Mouse (Mus musculus) spleen, embryonic (tissue): ENCODE results near the gene Gart.

ENCODE experiments used
- CTCF ChIA-PET: fragments of 350-600 bp; sonication (Branson Sonifier 250); formaldehyde crosslinking; loops from one replicate; lab custom pipeline; 2022; lab: Charles Lee

Gene Gart

DNA sequence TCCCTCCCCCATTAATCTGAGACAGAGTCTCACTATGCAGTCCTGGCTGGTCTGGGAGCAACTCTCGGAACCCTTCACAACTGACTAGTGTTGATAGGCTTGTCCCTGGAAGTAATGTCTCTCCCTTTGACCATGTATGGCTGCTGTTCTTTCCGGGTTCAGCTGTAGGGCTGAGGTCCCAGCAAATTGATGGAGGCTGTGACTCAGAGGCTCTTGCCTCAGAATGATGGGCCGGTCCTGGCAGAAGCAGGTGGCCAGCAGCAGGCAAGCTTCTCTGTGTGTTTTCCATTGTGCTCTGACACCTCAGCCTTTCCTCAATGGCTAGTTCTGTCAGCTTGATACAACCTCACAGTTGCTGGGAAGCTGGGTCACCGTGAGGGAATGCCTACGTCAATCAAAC lies 34.2 kb downstream of the Gart start:
- CTCF ChIA-PET = no interaction called here

- CTCF ChIA-PET = no interaction called here
Measured at GRCm38 (mm10) chr16:91611248-91611647, 35.5 kb downstream of the Gart start.

DNA sequence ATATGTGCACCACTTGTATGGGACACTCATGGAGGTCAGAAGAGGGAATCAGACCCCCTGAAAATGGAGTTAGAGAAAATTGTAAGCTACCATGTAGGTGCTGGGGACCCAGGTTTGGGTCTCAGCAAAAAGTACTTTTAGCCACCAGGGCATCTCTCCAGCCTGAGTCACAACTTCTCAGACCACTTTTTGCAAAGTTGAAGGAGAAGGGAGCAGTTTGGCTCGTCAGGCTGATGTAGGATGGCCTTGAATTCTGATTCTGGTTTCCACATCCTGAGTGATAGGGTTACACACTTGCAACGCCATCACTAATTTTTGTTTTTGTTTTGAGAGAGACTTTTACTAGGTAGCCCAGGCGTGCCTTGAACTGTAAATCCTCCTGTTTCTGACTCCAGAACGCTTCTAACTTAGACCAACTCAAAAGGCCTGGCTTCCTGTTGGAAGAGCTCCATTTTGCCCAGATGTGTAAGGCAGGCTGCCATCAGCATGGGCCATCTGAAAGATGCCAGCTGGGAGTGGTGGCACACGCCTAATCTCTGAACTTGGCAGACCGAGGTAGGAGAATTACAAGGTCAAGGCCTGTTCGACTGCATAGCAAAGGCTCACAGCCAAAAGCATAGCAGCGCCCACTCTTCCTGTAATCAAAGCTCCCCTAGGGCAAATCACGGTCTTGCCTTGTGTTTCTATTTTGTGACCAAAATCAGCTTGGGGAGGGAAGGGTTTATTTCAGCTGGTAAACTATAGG lies 37.1 kb downstream of the Gart start:
- CTCF ChIA-PET = no interaction called here

DNA sequence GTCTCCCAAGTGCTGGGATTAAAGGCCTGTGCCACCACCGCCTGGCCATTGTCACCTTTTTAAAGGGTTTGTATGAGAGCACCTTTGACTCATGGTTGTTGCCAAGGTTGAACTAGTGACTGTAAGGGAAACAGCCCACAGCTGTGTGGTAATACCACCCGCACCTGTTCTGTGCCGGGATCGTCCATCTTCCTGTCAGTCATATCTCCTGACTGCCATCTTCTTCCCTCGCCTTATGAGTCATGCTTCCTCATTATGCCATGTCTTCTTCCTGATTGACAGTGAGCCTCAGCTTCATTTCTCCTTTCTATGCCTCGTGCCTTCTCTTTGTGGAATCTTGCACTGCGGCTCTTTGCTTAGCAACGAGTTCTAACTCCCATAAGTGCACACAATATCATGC lies 39.8 kb downstream of the Gart start:
- CTCF ChIA-PET = no interaction called here

- CTCF ChIA-PET = no interaction called here
Measured at GRCm38 (mm10) chr16:91605156-91605555, 41.6 kb downstream of the Gart start.

DNA sequence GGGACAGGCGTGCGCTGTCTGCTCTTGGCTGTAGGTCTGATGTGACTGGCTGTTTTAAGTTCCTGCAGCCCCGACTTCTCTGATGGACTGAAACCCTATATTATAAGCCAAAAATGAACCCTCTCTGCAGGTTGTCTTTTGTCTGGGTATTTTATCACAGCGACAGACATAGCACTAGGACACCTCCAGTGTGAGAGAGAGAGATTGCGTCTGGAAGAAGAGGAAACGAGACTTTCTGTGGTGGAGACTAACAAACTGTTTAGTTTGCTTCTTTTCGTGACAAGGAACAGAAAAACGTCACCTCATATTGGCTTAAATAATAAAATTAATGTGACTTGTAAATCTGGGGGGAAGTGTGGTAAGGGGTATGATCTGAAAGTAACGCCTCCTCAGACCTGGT lies 45.1 kb downstream of the Gart start:
- CTCF ChIA-PET = no interaction called here

DNA sequence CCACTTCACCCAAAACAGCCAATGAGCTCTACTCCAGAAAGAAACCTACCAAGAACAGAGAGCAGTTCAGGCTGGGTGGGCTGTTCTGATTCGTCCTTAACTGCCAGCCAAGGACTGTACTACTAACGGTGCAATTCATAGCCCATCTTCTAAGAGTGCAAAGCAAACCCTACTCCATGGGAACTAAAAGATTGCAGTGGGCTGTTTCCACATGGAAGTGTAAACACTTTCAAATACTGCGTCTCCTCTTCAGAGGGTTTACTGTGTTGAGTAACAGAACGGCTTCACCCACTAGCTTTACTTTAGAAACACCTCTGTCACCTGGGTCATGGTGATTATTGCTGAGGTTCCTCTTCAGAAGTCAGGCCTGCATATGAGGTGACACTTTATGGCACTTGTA lies 45.7 kb downstream of the Gart start:
- CTCF ChIA-PET = no interaction called here

GRCm38 (mm10) chr16:91599242-91599641 lies 47.5 kb downstream of the Gart start:
- CTCF ChIA-PET = no interaction called here

DNA sequence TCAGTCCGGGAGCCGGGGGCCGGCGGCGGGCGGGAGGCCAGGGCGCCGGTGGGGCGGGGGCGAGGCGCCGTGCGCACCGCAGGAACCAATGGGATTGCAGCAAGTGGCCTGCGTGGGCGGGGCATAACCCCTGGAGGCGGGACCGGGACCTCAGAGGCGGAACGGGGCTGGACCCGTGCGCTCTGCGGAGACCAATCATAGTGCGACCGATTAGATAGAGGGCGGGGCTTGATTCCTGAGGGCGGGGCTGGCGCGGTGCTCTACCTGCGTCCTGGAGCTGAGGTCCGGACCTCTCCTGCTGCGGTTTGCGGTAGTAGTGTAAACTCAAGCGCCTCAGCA lies 49.1 kb downstream of the Gart start, which contains the start of gene Tmem50b:
Gene Tmem50b (minus strand): TSS at position 129 of the 339 bp plus-strand sequence.
- CTCF ChIA-PET = no interaction called here

DNA sequence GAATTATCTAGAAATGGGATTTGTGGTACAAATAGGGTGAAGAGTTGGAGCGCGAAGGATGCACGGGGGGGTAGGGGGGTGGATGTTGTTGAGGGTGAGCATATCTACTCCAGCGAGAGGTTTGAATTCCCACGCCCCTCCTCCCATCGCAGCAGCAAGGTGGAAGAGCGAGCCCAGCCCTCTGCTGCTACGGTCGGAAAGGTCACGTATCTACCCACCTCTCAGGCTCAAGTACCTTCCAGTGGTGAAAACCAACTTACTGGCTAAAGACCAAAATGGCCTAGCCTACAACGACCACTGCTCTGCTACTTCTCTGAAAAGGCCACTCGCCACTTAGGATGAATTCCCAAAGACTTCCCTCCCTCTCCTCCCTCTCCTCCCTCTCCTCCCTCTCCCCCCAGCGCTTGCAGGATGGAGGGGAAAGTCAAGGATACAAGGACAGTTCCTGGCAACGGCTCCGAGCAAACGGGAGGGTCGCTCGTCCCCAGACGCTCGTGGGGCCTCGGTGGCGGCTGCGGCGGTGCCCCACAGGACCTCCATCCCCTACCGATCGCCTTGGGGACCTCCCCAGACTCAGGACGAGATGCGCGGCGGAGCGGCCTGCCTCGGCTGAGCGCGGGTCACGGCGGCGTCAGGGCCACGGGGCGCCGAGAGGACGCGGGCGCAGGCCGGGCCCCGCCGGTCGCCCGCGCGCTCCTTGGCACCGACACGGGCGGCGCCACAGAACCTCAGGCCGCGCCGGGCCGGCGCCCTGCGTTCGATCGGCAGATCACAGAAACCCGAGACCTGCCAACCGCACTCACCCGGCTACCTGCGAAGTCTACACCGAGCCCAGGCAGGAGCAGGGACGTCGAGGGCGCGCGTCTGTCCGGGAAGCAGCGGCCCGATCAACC lies 49.7 kb downstream of the Gart start:
- CTCF ChIA-PET = no interaction called here

DNA sequence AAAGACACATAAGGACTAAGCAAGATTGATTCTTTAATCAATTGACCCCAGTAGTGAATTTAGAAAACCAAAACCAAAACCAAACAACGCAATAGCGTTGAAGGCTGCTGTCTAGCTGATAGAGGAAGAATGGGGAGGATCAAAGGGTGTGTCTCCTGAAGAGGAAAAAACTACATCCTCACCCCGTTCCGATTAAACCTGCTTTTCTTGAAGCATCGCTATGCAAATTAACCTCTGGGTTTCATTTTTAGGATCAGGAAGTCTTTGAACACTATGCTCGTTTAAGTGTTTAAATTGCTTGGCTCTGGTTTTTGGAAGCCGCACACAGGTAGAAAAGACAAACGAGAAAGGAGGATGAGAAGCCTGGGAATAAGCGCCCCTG lies 50.4 kb downstream of the Gart start:
- CTCF ChIA-PET = no interaction called here

- CTCF ChIA-PET = no interaction called here
Measured at GRCm38 (mm10) chr16:91595076-91595475, 51.7 kb downstream of the Gart start.

DNA sequence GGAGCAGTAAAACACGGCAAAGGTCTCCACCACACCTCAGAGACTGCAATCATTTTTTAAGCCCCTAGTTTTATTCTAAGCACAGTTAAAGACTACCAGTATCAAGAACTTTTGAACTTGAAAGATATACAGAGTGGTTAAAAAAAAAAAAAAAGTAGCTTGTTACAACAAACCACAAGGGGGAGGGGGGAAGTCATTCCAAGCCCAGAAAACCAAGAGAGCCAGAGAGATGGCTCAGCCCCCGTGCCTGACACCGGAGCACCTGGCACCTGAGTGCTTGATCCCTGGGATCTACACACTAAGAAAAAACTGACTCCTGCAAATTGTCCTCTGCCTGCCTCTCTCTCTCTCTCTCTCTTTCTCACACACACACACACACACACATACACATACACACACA lies 53.5 kb downstream of the Gart start:
- CTCF ChIA-PET = no interaction called here

DNA sequence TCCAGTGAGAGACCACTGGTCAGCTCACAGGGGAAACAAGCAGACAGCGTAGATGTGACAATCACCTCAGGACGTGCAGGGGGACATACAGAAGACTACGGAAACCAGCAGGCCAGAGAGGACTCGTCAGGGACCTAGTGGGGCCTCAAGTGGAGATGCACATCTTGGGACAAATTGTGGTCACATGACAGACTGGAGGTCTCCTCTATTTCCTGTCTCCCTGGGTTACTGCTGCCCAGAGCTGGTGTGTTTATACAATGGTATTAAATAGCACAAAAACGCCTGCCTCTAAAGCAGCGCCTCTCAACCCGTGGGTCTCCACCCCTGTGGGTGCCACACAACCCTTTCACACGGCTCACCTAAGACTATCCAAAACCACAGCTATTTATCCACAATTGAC lies 54.6 kb downstream of the Gart start:
- CTCF ChIA-PET = no interaction called here

- CTCF ChIA-PET = no interaction called here
Measured at GRCm38 (mm10) chr16:91588703-91589102, 58.0 kb downstream of the Gart start.

GRCm38 (mm10) chr16:91587730-91588453 lies 58.9 kb downstream of the Gart start:
- CTCF ChIA-PET = interaction anchor here (0.6 kb wide), 1 partner anchor 42 kb away, joined by 3 read pairs; no protein-coding TSS in a partner anchor

DNA sequence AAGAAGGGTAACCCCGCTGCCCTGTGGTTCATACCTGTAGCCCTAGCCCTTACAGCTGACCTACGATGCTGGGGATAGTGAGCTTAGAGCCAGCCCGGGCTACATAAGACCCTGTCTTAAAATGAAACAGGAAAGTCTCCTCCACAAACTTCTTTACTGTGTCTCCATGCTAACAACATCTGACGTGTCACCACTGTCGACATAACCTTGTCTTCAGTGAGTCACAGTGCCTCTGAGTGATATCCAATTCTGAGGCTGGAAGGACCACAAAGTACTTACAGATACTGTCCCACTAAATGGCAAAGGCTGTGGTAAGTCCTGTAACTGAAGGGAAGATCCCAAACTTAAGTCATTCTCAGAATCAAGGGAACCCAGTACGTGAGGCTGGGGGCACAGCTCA lies 60.5 kb downstream of the Gart start:
- CTCF ChIA-PET = interaction anchor here (0.6 kb wide), 1 partner anchor 59 kb away, joined by 9 read pairs; no protein-coding TSS in a partner anchor

GRCm38 (mm10) chr16:91585617-91586016 lies 61.1 kb downstream of the Gart start:
- CTCF ChIA-PET = no interaction called here

- CTCF ChIA-PET = no interaction called here
Measured at GRCm38 (mm10) chr16:91582307-91582706, 64.4 kb downstream of the Gart start.

DNA sequence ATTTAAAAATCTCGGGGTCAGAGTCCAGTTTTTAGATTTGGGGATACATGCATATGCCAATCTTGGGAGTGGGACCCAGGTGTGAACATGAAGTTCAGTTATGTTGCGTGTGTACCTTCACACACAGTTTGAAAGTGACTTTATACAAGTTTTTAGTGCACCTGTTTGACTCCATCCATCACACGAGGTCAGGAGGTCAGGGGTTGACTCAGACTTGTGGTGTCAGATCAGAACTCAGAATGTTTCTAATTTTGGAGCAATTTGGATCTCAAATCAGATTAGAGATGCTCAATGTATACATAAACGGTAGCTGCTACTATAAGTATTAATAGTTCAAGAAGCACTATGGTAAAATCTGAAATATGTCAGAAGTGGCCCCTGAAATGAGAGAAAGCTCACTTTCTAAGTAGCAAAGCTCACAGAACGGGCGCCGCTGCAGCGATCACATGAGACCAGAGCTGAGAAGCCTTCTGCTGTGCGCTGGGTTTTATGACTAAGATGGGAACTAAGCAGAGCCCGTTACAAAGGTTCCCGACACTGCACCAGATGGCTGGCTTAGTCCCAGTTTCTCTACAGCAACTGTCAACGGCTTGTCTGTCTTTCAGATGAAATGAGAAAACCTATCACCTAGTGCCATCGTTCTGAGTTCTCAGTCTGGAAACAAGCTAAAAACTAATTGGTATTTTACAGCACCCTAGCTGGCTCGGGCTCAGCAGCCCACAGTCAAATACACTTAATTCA lies 67.6 kb downstream of the Gart start:
- CTCF ChIA-PET = no interaction called here

DNA sequence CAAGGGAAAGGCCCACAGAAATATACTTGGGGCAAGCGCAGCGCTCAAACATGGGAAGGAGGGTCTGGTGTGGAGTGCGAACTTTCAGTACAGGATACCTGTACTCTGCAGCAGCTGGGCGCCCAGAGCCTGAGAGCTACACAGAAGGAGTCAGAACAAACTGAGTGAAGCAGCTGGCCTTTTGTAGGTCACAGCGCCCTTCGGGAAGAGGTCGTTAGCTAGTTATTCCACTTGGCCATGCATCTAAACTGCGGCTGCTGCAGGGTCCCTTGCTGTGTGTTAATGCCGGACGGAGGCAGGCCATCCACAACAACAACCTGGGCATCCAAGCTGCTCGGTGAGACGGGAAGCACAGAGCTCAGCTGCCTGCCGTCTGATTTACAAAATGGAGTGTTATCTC lies 71.6 kb downstream of the Gart start:
- CTCF ChIA-PET = no interaction called here
